Mouse (Mus musculus) heart, embryonic 12.5 days (tissue): ENCODE measurements around the gene Rhbdd1. TPM values are rescaled to one million over a fixed set of nuclear protein-coding genes. Genes with fewer than 3 reads are reported as not detected.

Experiments used
- ATAC-seq: fragments of 200-750 bp; cut with Nextera tagmentation; 2 replicates; pipeline ENCODE4 v1.8.0; 2017; ENCODE audit warnings: moderate TSS enrichment, moderate library complexity; ENCODE audit not compliant: insufficient number of reproducible peaks, low FRiP score
- H3K27ac ChIP-seq: fragments of 300-500 bp; sonication (generic); 2 replicates; pipeline ENCODE4 v1.5.1; 2016; ENCODE audit warnings: mild to moderate bottlenecking, moderate library complexity; ENCODE audit not compliant: poor library complexity, severe bottlenecking
- H3K27me3 ChIP-seq: fragments of 300-500 bp; sonication (generic); replicated peaks from 2 replicates; pipeline ENCODE4 v1.6.1; 2016; ENCODE audit warnings: mild to moderate bottlenecking, moderate library complexity
- H3K36me3 ChIP-seq: fragments of 300-500 bp; sonication (generic); 2 replicates; pipeline ENCODE4 v1.6.1; 2016; ENCODE audit warnings: mild to moderate bottlenecking, moderate library complexity
- H3K4me1 ChIP-seq: fragments of 300-500 bp; sonication (generic); replicated peaks from 2 replicates; pipeline ENCODE4 v1.6.1; 2016; ENCODE audit warnings: mild to moderate bottlenecking
- H3K4me2 ChIP-seq: fragments of 300-500 bp; sonication (generic); 2 replicates; pipeline ENCODE4 v1.6.1; 2016; ENCODE audit warnings: mild to moderate bottlenecking, moderate library complexity
- H3K4me3 ChIP-seq: fragments of 300-500 bp; sonication (generic); 2 replicates; pipeline ENCODE4 v1.5.1; 2016; ENCODE audit warnings: mild to moderate bottlenecking
- H3K9ac ChIP-seq: fragments of 300-500 bp; sonication (generic); 2 replicates; pipeline ENCODE4 v1.6.1; 2016; ENCODE audit warnings: mild to moderate bottlenecking, moderate library complexity
- H3K9me3 ChIP-seq: fragments of 300-500 bp; sonication (generic); replicated peaks from 2 replicates; pipeline ENCODE4 v1.6.1; 2016; ENCODE audit warnings: mild to moderate bottlenecking, moderate library complexity
- WGBS: fragments of 180-500 bp; shearing (Covaris S2); methylation state at CpG from one replicate; pipeline ENCODE4 v1.1.7; 2016; 5-methylcytosine and 5-hydroxymethylcytosine counted together
- polyA plus RNA-seq: library from polyadenylated mRNA; unstranded; fragments of >200 nt; fragmentation: Nextera tagmentation; extraction: Ambion mirVana; gene quantifications from 2 replicates; pipeline ENCODE4 v1.2.1, GENCODE M21; 2016

Rhbdd1 gene
- polyA plus RNA-seq, 1 experiment from 2014 or later: 11.9 TPM

DNA sequence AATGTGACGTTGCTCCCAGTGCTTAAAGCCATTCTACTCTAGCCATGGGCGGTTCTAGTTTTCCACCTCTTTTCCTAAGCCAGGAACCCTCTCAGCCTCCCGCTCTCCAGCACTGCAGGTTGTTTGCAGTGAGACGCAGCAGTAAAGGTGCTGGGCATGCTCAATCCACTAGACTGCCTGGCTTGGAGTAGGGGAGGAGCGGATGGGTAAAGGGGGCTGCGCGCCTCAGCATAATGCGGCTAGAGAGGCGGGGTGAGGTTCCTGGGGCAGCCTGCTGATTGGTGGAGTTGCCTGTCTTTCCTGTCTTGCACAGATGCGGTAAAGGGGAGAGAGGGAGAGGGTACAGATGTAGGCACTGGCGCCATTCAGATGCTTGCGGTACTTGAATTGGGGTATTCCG lies 23.5 kb upstream of the Rhbdd1 start:
- H3K27ac ChIP-seq: peak overlapping the region; percentile 96
- peak; percentile 26; the same call in 1 of the 2 replicates for ATAC-seq
- under 1% methylated on average over 13 of the region's 13 CpGs for WGBS
- H3K4me1 ChIP-seq: peaks cover 23% of the 10 kb centered on the region
- peaks cover 13% of the 10 kb centered on the region for H3K27me3 ChIP-seq
- peak overlapping the region; percentile 79 for H3K4me3 ChIP-seq
- H3K9me3 ChIP-seq: no peaks in the 10 kb centered on the region
- peaks cover 16% of the 10 kb centered on the region for H3K36me3 ChIP-seq
- H3K4me2 ChIP-seq: peak overlapping the region; percentile 84
- peak overlapping the region; percentile 46; the same call in 1 of the 2 replicates for H3K9ac ChIP-seq

DNA sequence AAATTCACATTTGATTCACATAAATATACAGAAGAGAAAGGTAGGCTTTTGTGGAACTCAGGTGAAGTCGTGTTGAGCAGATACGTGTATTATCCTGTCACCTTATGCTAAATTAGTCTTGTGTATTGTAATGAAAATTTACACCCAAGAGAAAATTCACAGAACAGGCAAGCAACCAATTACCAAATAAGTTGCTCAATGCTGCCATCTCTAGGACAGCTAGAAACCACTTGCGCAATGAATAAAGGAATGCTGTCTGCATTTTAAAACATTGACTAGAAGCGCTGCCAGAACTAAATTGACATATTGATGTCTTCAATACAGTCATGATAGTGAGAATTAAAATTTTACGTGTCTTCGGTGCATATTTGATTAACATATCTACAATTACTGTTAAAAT lies 22.1 kb upstream of the Rhbdd1 start:
- ATAC-seq: no peak
- no peak overlapping the region for H3K4me3 ChIP-seq
- H3K9me3 ChIP-seq: no peaks in the 10 kb centered on the region
- no peak overlapping the region for H3K9ac ChIP-seq
- no peak overlapping the region for H3K4me2 ChIP-seq
- WGBS: 15% methylated on average over 6 of the region's 6 CpGs
- H3K27me3 ChIP-seq: peaks cover 7% of the 10 kb centered on the region; the same call in 1 of the 2 replicates
- no peak overlapping the region for H3K27ac ChIP-seq
- 0 out of 2 replicates have a peak, but pooled peaks cover 3% of the 10 kb centered on the region for H3K36me3 ChIP-seq
- peaks cover 11% of the 10 kb centered on the region for H3K4me1 ChIP-seq

DNA sequence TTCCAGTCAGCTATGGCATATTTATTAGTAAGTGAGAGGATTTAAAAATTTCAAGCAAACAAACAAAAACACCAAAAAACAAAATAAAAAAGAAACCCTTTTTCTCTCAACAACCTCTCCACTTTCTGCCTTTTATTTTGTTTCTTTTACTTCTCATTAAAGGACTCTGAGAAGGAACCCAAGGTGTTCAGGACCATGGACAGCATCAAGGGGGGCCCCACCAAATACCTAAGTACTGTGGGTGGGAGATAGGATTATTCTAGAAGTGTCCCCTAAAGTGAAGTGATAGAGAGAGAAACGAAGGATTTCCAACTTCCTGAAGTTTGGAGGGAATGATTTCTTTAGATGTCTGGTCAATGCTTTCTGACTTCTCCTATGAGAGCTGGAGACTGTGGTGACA lies 17.7 kb upstream of the Rhbdd1 start:
- Histone ChIP-seq H3K4me3 (no peak overlapping the region), H3K9ac (no peak overlapping the region), H3K27ac (no peak overlapping the region), H3K27me3 (peaks cover 7% of the 10 kb centered on the region; the same call in 1 of the 2 replicates), H3K4me1 (no peaks in the 10 kb centered on the region), H3K9me3 (no peaks in the 10 kb centered on the region), H3K4me2 (no peak overlapping the region), H3K36me3 (no peaks in the 10 kb centered on the region)
- ATAC-seq: no peak
- 26% methylated on average over 1 of the region's 1 CpGs for WGBS

DNA sequence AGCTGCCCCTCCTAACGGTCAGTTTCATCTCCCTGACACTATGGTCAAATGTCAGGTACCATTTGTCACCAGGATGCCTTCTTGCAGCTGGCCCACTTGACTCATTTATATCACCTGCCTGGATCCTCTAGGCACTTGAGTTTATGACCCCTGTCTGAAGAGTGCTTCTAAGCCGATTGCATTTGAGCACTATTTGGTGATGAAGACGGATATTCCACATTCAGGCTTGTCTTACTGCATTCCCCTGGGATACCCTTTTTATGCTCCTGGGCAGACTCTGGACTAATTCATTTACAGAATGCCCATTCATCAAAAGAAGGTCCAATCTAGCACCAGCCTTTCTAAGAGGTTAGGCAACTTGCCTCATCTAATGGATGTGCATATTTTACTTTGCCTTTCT lies 11.8 kb upstream of the Rhbdd1 start:
- no peak overlapping the region for H3K27ac ChIP-seq
- H3K4me1 ChIP-seq: no peaks in the 10 kb centered on the region
- no peak overlapping the region for H3K9ac ChIP-seq
- H3K27me3 ChIP-seq: no peaks in the 10 kb centered on the region
- no peaks in the 10 kb centered on the region for H3K36me3 ChIP-seq
- no peaks in the 10 kb centered on the region for H3K9me3 ChIP-seq
- H3K4me3 ChIP-seq: no peak overlapping the region
- WGBS: 64% methylated on average over 3 of the region's 3 CpGs
- no peak overlapping the region for H3K4me2 ChIP-seq
- no peak for ATAC-seq

DNA sequence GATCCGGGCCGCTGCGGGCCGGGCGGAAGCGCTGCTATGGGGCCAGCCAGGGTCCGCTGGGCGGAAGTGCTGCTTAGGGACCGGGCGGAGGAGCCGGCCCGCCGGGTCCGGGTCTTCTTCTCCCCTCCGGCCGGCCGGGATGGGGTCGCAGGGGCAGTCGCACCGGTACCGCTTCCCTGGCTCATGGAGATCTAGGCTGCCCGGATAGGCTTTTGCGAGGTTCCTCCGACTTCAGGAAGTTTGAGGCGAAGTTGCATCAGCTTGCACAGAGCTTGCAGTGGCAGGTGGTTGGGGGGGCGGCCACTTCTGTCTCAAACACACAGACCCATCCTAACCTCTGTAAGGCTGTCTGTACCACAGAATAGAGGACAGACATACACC lies 484 bp downstream of the Rhbdd1 start:
- no peaks in the 10 kb centered on the region for H3K36me3 ChIP-seq
- ATAC-seq: no peak; the same call in 1 of the 2 replicates

DNA sequence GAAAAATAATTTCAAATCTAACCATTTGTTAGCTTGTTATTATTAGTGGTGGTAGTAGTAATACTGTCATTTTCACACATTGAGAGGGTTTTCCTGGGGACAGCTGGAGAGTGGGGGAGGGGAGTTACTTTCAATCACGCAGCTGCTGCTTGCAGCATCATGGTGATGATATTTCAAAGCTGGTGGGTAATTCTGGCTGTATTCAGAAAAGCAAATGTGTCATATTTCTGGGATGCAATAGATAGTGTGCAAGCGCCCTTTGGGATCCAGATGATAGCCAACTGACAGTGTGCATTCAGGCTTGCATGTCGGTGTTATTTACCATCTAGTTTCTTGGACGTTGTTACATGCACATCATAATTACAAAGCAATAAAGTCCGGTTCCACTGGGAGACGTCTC lies 4.2 kb downstream of the Rhbdd1 start:
- no peaks in the 10 kb centered on the region for H3K9me3 ChIP-seq
- no peak for ATAC-seq
- H3K27ac ChIP-seq: no peak overlapping the region
- no peaks in the 10 kb centered on the region for H3K27me3 ChIP-seq
- H3K9ac ChIP-seq: no peak overlapping the region
- no peaks in the 10 kb centered on the region for H3K36me3 ChIP-seq
- H3K4me2 ChIP-seq: no peak overlapping the region
- H3K4me1 ChIP-seq: peaks cover 12% of the 10 kb centered on the region
- 78% methylated on average over 6 of the region's 6 CpGs for WGBS
- no peak overlapping the region for H3K4me3 ChIP-seq

More for the DNA sequence above, 484 bp downstream of the Rhbdd1 start:
- H3K9me3 ChIP-seq: no peaks in the 10 kb centered on the region
- peak overlapping the region; percentile 96 for H3K27ac ChIP-seq
- peak overlapping the region; percentile 93 for H3K9ac ChIP-seq
- peak overlapping the region; percentile 89 for H3K4me3 ChIP-seq
- 0% methylated on average over 26 of the region's 26 CpGs for WGBS
- peaks cover 9% of the 10 kb centered on the region for H3K4me1 ChIP-seq
- peaks cover 3% of the 10 kb centered on the region; the same call in 1 of the 2 replicates for H3K27me3 ChIP-seq
- H3K4me2 ChIP-seq: peak overlapping the region; percentile 80

DNA sequence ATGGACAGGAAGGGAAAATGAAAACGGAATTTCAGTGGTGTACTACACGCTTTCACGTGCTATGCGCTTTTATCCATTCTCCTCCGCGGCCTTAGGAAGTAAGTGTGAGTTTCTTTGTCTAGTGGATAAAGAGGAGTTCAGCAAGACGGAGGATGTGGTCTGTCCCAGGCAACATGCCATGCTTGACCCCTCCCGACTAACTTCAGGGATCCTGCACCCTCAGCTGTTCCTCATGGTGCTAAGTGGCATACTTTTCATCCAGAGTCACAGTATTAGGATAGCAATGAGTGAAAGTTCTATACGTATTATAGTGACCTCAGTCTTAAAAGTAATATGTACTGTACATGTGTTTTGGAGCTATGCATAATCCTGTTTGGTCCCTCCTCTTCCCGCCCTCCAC lies 4.6 kb downstream of the Rhbdd1 start:
- Histone ChIP-seq H3K4me3 (no peak overlapping the region), H3K9me3 (no peaks in the 10 kb centered on the region), H3K27me3 (no peaks in the 10 kb centered on the region), H3K36me3 (no peaks in the 10 kb centered on the region), H3K9ac (no peak overlapping the region), H3K4me1 (peaks cover 12% of the 10 kb centered on the region), H3K4me2 (no peak overlapping the region), H3K27ac (no peak overlapping the region)
- 91% methylated on average over 10 of the region's 10 CpGs for WGBS
- ATAC-seq: no peak

DNA sequence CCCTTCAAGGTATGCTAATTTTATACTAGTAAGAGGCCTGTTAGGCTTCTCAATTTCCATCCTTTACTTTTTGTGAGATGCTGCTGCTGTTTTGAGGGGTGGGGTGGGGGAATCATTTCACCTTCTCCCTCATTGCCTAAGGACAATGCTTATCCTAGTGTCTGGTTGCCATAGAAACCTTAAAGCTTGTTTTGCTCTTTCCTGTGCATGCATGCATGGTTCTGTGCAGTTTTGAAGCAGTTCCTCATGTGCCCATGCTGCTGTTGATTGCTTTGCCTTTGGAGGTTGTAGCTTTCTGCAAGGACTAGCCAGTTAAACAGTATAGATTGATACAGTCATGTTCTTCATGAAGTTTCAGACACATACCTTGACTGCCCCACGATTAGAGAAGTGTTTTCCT lies 5.2 kb downstream of the Rhbdd1 start:
- no peak overlapping the region for H3K4me3 ChIP-seq
- H3K9me3 ChIP-seq: no peaks in the 10 kb centered on the region
- H3K9ac ChIP-seq: no peak overlapping the region
- H3K27me3 ChIP-seq: no peaks in the 10 kb centered on the region
- H3K36me3 ChIP-seq: no peaks in the 10 kb centered on the region
- H3K4me1 ChIP-seq: peaks cover 10% of the 10 kb centered on the region
- no peak overlapping the region for H3K4me2 ChIP-seq
- no peak for ATAC-seq
- WGBS: 88% methylated on average over 1 of the region's 1 CpGs
- no peak overlapping the region for H3K27ac ChIP-seq

DNA sequence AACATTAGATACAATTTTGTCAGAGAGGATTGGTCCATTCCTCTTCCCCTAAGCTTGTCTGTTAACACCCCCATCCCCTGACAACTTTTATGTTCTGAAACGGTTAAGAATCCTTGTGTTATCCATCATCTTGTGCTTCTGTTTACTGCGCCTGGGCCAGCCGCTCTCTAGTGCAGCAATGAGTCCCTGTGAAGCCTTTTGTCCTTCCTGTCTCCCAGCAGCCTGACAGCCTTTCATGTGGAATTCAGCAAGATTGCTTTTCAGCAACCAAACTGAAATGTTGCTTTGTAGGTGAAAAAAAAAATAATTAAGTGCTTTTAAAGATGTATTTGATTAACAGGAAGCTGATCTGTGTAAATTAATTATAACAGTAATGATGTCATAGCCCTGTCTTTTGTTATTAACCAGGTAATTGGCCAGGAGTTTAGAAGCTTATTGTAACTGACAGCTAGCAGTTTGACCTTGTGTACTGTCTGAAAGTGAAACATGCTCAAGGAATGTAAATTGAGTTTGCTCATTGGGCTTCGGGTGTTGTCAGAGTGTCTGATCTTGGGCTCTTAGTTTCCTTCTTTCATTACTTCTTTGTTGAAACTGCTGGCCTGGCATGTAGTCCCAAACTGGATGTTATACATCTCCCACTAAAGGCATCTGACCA lies 8.0 kb downstream of the Rhbdd1 start:
- 41% methylated on average over 4 of the region's 4 CpGs for WGBS
- H3K4me3 ChIP-seq: no peak overlapping the region
- no peak overlapping the region for H3K9ac ChIP-seq
- no peak overlapping the region for H3K4me2 ChIP-seq
- ATAC-seq: no peak
- H3K27me3 ChIP-seq: no peaks in the 10 kb centered on the region
- H3K4me1 ChIP-seq: 0 out of 2 replicates have a peak, but pooled peaks cover 4% of the 10 kb centered on the region
- H3K27ac ChIP-seq: no peak overlapping the region
- no peaks in the 10 kb centered on the region for H3K36me3 ChIP-seq
- no peaks in the 10 kb centered on the region for H3K9me3 ChIP-seq

DNA sequence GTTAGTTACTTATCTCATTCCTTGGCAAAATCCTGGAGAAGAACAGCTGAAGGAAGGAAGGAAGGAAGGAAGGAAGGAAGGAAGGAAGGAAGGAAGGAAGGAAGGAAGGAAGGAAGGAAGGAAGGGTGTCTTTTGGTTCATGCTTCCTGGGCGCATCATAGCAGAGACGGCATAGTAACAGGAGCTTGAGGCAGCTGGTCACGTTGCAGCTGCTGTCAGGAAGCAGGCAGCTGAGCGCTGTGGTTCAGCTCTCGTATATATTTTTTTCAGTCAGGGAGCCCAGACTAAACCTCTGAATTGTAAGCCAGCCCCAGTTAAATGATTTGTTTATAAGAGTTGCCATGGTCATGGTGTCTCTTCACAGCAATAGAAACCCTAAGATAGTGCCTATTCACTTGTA lies 9.9 kb downstream of the Rhbdd1 start:
- Histone ChIP-seq H3K4me2 (no peak overlapping the region), H3K27me3 (no peaks in the 10 kb centered on the region), H3K4me1 (0 out of 2 replicates have a peak, but pooled peaks cover 4% of the 10 kb centered on the region), H3K36me3 (no peaks in the 10 kb centered on the region), H3K9me3 (no peaks in the 10 kb centered on the region), H3K27ac (no peak overlapping the region), H3K9ac (no peak overlapping the region), H3K4me3 (no peak overlapping the region)
- no peak for ATAC-seq
- 89% methylated on average over 5 of the region's 5 CpGs for WGBS

DNA sequence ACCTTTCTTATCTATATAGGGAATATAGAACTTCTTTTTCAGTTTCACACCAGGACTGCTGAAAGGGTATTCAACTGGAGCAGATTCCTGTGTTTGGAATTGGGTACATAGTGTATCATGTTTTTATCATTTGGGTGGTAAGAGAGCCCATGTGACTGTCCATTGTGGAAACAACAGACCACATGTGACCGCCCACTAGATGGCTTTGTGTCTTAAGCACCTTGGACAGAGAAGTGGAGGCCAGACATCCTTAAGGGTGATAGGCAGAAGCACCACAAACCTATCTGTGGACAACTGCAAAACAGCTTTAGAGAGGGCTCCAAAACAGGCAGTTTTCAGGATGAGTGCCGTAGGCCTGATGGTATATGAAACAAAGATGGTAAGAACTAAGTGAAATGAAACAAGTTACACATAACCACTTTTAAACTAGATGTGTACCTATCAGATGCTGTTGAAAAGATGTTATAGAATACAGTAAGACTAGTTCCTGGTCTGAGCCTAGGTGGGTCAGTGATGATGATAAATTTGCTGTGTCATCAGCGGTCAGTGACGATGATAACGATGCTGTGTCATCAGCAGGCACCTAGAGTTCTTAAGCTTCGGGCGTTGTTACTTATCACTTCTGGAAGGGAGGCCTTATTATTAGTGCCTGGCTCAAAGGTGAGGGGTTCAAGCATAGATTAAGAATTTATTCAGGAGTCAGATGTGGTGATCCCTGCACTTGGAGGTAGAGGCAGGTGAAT lies 12.0 kb downstream of the Rhbdd1 start:
- no peaks in the 10 kb centered on the region for H3K9me3 ChIP-seq
- H3K27ac ChIP-seq: no peak overlapping the region
- no peaks in the 10 kb centered on the region for H3K27me3 ChIP-seq
- H3K9ac ChIP-seq: no peak overlapping the region
- no peaks in the 10 kb centered on the region for H3K36me3 ChIP-seq
- H3K4me2 ChIP-seq: no peak overlapping the region
- 0 out of 2 replicates have a peak, but pooled peaks cover 4% of the 10 kb centered on the region for H3K4me1 ChIP-seq
- ATAC-seq: peak; percentile 88
- H3K4me3 ChIP-seq: no peak overlapping the region
- WGBS: 85% methylated on average over 7 of the region's 7 CpGs
